Mouse (Mus musculus) hindbrain, embryonic 12.5 days (tissue): ENCODE data around the gene Prpf6. TPM values are rescaled to one million over a fixed set of nuclear protein-coding genes. Genes with fewer than 3 reads are reported as not detected.

Experiments
- microRNA-seq: library from miRNA; unstranded; fragments of <30 nt; microRNA quantifications from one replicate; pipeline ENCODE4, GENCODE M21; 2017
- polyA plus RNA-seq: library from polyadenylated mRNA; unstranded; fragments of >200 nt; fragmentation: Nextera tagmentation; extraction: Ambion mirVana; gene quantifications from 2 replicates; pipeline ENCODE4 v1.2.1, GENCODE M21; 2016

Prpf6 gene
- polyA plus RNA-seq, 1 experiment from 2014 or later = 72.4 TPM

Small RNAs within 50 kb of the gene (microRNA-seq; reads per million reads assigned to microRNA genes)
- not detected for gene Mir7006

Other genes with a start within 250 kb of the Prpf6 start
- gene Zgpat, start 226.9 kb upstream of the Prpf6 start, polyA plus RNA-seq = 71.7 and 74.7 TPM in 2 replicates
- 68.5 and 76.6 TPM in 2 replicates for gene Arfrp1, start 226.5 kb upstream of the Prpf6 start, polyA plus RNA-seq
- 37.8 and 41.8 TPM in 2 replicates for gene Lime1, start 211.8 kb upstream of the Prpf6 start, polyA plus RNA-seq
- 22.3 and 22.7 TPM in 2 replicates for gene Zbtb46, start 132.4 kb upstream of the Prpf6 start, polyA plus RNA-seq
- 0.12 TPM in 1 of 2 replicates, not detected in the other for gene Abhd16b, start 98.7 kb upstream of the Prpf6 start, polyA plus RNA-seq
- 120 and 121 TPM in 2 replicates for gene Tpd52l2, start 94.7 kb upstream of the Prpf6 start, polyA plus RNA-seq
- 148 and 150 TPM in 2 replicates for gene Dnajc5, start 71.4 kb upstream of the Prpf6 start, polyA plus RNA-seq
- gene Uckl1, start 7.0 kb upstream of the Prpf6 start, polyA plus RNA-seq = 64.2 and 66.3 TPM in 2 replicates
- 91.0 and 97.7 TPM in 2 replicates for gene Zfp512b, start 935 bp downstream of the Prpf6 start, polyA plus RNA-seq
- 97.4 and 101 TPM in 2 replicates for gene Samd10, start 7.3 kb downstream of the Prpf6 start, polyA plus RNA-seq
- 0.30 and 0.43 TPM in 2 replicates for gene Gm29797, start 65.2 kb downstream of the Prpf6 start, polyA plus RNA-seq
- 21.4 and 22.0 TPM in 2 replicates for gene Sox18, start 79.8 kb downstream of the Prpf6 start, polyA plus RNA-seq
- 27.7 and 29.9 TPM in 2 replicates for gene Tcea2, start 88.4 kb downstream of the Prpf6 start, polyA plus RNA-seq
- gene Rgs19, start 102.1 kb downstream of the Prpf6 start, polyA plus RNA-seq = 49.4 and 54.4 TPM in 2 replicates
- gene Lkaaear1, start 106.6 kb downstream of the Prpf6 start, polyA plus RNA-seq = not detected in 2 replicates
- gene Oprl1, start 123.1 kb downstream of the Prpf6 start, polyA plus RNA-seq = 42.7 and 43.2 TPM in 2 replicates
- gene Myt1, start 171.5 kb downstream of the Prpf6 start, polyA plus RNA-seq = 57.8 and 62.1 TPM in 2 replicates
- 39.6 and 41.2 TPM in 2 replicates for gene Pcmtd2, start 246.0 kb downstream of the Prpf6 start, polyA plus RNA-seq